Mouse (Mus musculus) bone marrow, adult 2 months (tissue): ENCODE measurements around the gene Bcar3. TPM values are rescaled to one million over a fixed set of nuclear protein-coding genes. Genes with fewer than 3 reads are reported as not detected.

ENCODE experiments used
- H3K27ac ChIP-seq: fragments of 200-500 bp; 2 replicates; pipeline ENCODE4 v1.5.1; 2012; ENCODE audit warnings: low read depth, mild to moderate bottlenecking, control low read depth, inconsistent platforms, low read length; ENCODE audit not compliant: control insufficient read depth, poor library complexity, insufficient read depth
- H3K4me1 ChIP-seq: fragments of 200-500 bp; 2 replicates; pipeline ENCODE4 v1.6.1; 2011; ENCODE audit warnings: low read length; ENCODE audit not compliant: control insufficient read depth, insufficient read depth
- H3K4me3 ChIP-seq: fragments of 200-500 bp; replicated peaks from 2 replicates; pipeline ENCODE3; 2011; ENCODE audit warnings: mild to moderate bottlenecking, low read depth, low read length, control low read depth; ENCODE audit not compliant: control insufficient read depth
- CTCF ChIP-seq: fragments of 200-500 bp; IDR thresholded peaks from 2 replicates; pipeline ENCODE4 v1.5.1; 2011; ENCODE audit warnings: low read length, control low read depth; ENCODE audit not compliant: control insufficient read depth, insufficient read depth
- POLR2A ChIP-seq: fragments of 200-500 bp; IDR thresholded peaks from 2 replicates; pipeline ENCODE4 v1.6.1; 2011; ENCODE audit warnings: low read depth, mild to moderate bottlenecking, control low read depth, low read length, borderline replicate concordance; ENCODE audit not compliant: control insufficient read depth
- WGBS: fragments of 180-500 bp; shearing (Covaris S2); methylation state at CpG from one replicate; pipeline ENCODE4 v1.1.7; 2018; 5-methylcytosine and 5-hydroxymethylcytosine counted together
- polyA plus RNA-seq: library from polyadenylated mRNA; stranded (reverse); fragments of >200 nt; gene quantifications from 2 replicates; pipeline ENCODE4 v1.2.4, GENCODE M21; 2011; ENCODE audit warnings: low replicate concordance; ENCODE audit not compliant: missing spikeins, insufficient read depth, insufficient read length

Gene Bcar3
- polyA plus RNA-seq, 1 experiment, result 2.2 TPM

GRCm38 (mm10) chr3:122478735-122479134, 184.8 kb downstream of the Bcar3 start:
- no peak for TF ChIP-seq POLR2A
- no peak for TF ChIP-seq CTCF
- no peak overlapping the region for H3K4me3 ChIP-seq
- H3K4me1 ChIP-seq, result no peaks in the 10 kb centered on the region
- WGBS, result 91% methylated on average over 3 of the region's 3 CpGs
- no peak overlapping the region for H3K27ac ChIP-seq

- TF ChIP-seq POLR2A, result no peak
- 36% methylated on average over 8 of the region's 8 CpGs for WGBS
- no peak overlapping the region for H3K27ac ChIP-seq
- no peaks in the 10 kb centered on the region for H3K4me1 ChIP-seq
- no peak overlapping the region for H3K4me3 ChIP-seq
These were observed 186.2 kb downstream of the Bcar3 start for GRCm38 (mm10) chr3:122480065-122480675.

GRCm38 (mm10) chr3:122480986-122481385, 187.1 kb downstream of the Bcar3 start:
- WGBS, result 74% methylated on average over 5 of the region's 5 CpGs
- H3K27ac ChIP-seq, result no peak overlapping the region
- TF ChIP-seq CTCF (no peak), POLR2A (no peak)

GRCm38 (mm10) chr3:122481891-122482739, 188.2 kb downstream of the Bcar3 start:
- H3K27ac ChIP-seq, result no peak overlapping the region
- H3K4me1 ChIP-seq, result no peaks in the 10 kb centered on the region
- WGBS, result 83% methylated on average over 21 of the region's 21 CpGs
- no peak overlapping the region for H3K4me3 ChIP-seq
- TF ChIP-seq CTCF (no peak), POLR2A (no peak)

More at GRCm38 (mm10) chr3:122480986-122481385, 187.1 kb downstream of the Bcar3 start:
- H3K4me1 ChIP-seq, result no peaks in the 10 kb centered on the region
- no peak overlapping the region for H3K4me3 ChIP-seq

- Histone ChIP-seq H3K27ac (no peak overlapping the region), H3K4me3 (no peak overlapping the region), H3K4me1 (no peaks in the 10 kb centered on the region)
- no peak for TF ChIP-seq CTCF
- no peak for TF ChIP-seq POLR2A
- 77% methylated on average over 14 of the region's 14 CpGs for WGBS
These were observed 189.3 kb downstream of the Bcar3 start for GRCm38 (mm10) chr3:122483066-122483782.

- Histone ChIP-seq H3K4me3 (no peak overlapping the region), H3K4me1 (no peaks in the 10 kb centered on the region), H3K27ac (no peak overlapping the region)
- TF ChIP-seq POLR2A (no peak), CTCF (no peak)
- 84% methylated on average over 5 of the region's 5 CpGs for WGBS
These were observed 189.8 kb downstream of the Bcar3 start for GRCm38 (mm10) chr3:122483783-122484130.

GRCm38 (mm10) chr3:122484301-122484700, 190.4 kb downstream of the Bcar3 start:
- TF ChIP-seq POLR2A (no peak), CTCF (no peak)
- WGBS, result 75% methylated on average over 3 of the region's 3 CpGs
- H3K27ac ChIP-seq, result no peak overlapping the region
- H3K4me3 ChIP-seq, result no peak overlapping the region
- H3K4me1 ChIP-seq, result no peaks in the 10 kb centered on the region

- 85% methylated on average over 4 of the region's 4 CpGs for WGBS
- no peak overlapping the region for H3K4me3 ChIP-seq
- H3K27ac ChIP-seq, result no peak overlapping the region
- TF ChIP-seq POLR2A (no peak), CTCF (no peak)
- no peaks in the 10 kb centered on the region for H3K4me1 ChIP-seq
These were observed 191.8 kb downstream of the Bcar3 start for GRCm38 (mm10) chr3:122485699-122486098.
